Mouse (Mus musculus) lung, embryonic 14.5 days (tissue): ENCODE measurements around the gene Slc35b2. TPM values are rescaled to one million over a fixed set of nuclear protein-coding genes. Genes with fewer than 3 reads are reported as not detected.
A peak's percentile ranks its signal among the peaks of the same experiment; 100 is the strongest.

ENCODE experiments used
- ATAC-seq: fragments of 200-750 bp; cut with Nextera tagmentation; 2 replicates; pipeline ENCODE4 v1.8.0; 2017; ENCODE audit warnings: mild to moderate bottlenecking, moderate TSS enrichment, moderate library complexity; ENCODE audit not compliant: insufficient read depth
- DNase-seq: peaks from one replicate; pipeline ENCODE4 v3.0.0-alpha.2; 2015
- H3K27ac ChIP-seq: fragments of 300-500 bp; sonication (generic); 2 replicates; pipeline ENCODE4 v1.5.1; 2014; ENCODE audit warnings: low read depth, mild to moderate bottlenecking, moderate library complexity
- H3K27me3 ChIP-seq: fragments of 300-500 bp; sonication (generic); 2 replicates; pipeline ENCODE4 v1.6.1; 2014; ENCODE audit warnings: low read length, control low read depth; ENCODE audit not compliant: insufficient read depth
- H3K36me3 ChIP-seq: fragments of 300-500 bp; sonication (generic); 2 replicates; pipeline ENCODE4 v1.6.1; 2014; ENCODE audit warnings: control low read depth; ENCODE audit not compliant: insufficient read depth
- H3K4me1 ChIP-seq: fragments of 300-500 bp; sonication (generic); 2 replicates; pipeline ENCODE4 v1.6.1; 2014; ENCODE audit warnings: antibody characterized with exemption, control low read depth; ENCODE audit not compliant: insufficient read depth
- H3K4me2 ChIP-seq: fragments of 300-500 bp; sonication (generic); 2 replicates; pipeline ENCODE4 v1.6.1; 2014; ENCODE audit warnings: mild to moderate bottlenecking
- H3K4me3 ChIP-seq: fragments of 300-500 bp; sonication (generic); 2 replicates; pipeline ENCODE4 v1.5.1; 2014; ENCODE audit warnings: low read depth, low read length
- H3K9ac ChIP-seq: fragments of 300-500 bp; sonication (generic); 2 replicates; pipeline ENCODE4 v1.6.1; 2014
- H3K9me3 ChIP-seq: fragments of 300-500 bp; sonication (generic); 2 replicates; pipeline ENCODE4 v1.6.1; 2016; ENCODE audit warnings: low read depth, low read length, control low read depth
- CTCF ChIP-seq: IDR thresholded peaks from 2 replicates; pipeline ENCODE4 v1.5.1; 2016; ENCODE audit warnings: antibody characterized with exemption, low read depth
- WGBS: fragments of 180-500 bp; shearing (Covaris S2); extraction: QIAGEN DNeasy Blood & Tissue Kit; methylation state at CpG from one replicate; pipeline ENCODE4 v1.1.7; 2014; 5-methylcytosine and 5-hydroxymethylcytosine counted together
- polyA plus RNA-seq: library from polyadenylated mRNA; unstranded; fragments of >200 nt; fragmentation: Nextera tagmentation; extraction: Ambion mirVana; gene quantifications from 2 replicates; pipeline ENCODE4 v1.2.1, GENCODE M21; 2014

Gene Slc35b2
- polyA plus RNA-seq, 1 experiment from 2014 or later, result 137 TPM

DNA sequence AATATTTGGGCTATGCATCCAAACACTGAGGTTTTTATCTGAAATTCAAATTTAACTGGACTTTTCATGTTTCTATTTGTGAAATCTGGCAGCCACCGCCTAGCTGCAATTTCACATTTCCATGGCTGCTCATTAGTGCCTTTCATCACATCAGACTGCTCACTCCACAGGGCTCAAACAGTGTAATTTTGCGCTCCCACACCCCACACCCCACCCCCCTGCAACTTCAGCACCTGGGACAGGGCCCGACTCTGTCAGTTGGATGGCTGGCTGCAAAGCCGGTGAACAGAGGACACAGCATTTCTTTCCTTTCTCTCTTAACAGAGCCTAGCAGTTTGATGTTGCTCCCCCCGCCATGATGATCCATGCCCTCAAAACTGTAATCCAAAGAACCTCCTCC, 27.4 kb upstream of the Slc35b2 start:
- no peak overlapping the region for H3K9ac ChIP-seq
- no peaks in the 10 kb centered on the region for H3K4me1 ChIP-seq
- H3K4me2 ChIP-seq, result no peak overlapping the region
- no peak overlapping the region for H3K4me3 ChIP-seq
- no peaks in the 10 kb centered on the region for H3K36me3 ChIP-seq
- H3K9me3 ChIP-seq, result no peaks in the 10 kb centered on the region
- ATAC-seq, result no peak
- H3K27me3 ChIP-seq, result peaks cover 50% of the 10 kb centered on the region
- TF ChIP-seq CTCF, result no peak
- WGBS, result 14% methylated on average over 5 of the region's 5 CpGs
- peak; percentile 51 for DNase-seq
- H3K27ac ChIP-seq, result no peak overlapping the region

- Histone ChIP-seq H3K4me1 (no peaks in the 10 kb centered on the region), H3K4me3 (no peak overlapping the region), H3K27me3 (peaks cover 53% of the 10 kb centered on the region), H3K9ac (no peak overlapping the region), H3K27ac (no peak overlapping the region), H3K4me2 (no peak overlapping the region), H3K9me3 (no peaks in the 10 kb centered on the region), H3K36me3 (no peaks in the 10 kb centered on the region)
- DNase-seq (no peak), ATAC-seq (no peak)
- no peak for TF ChIP-seq CTCF
- 56% methylated on average over 4 of the region's 4 CpGs for WGBS
Observed at GRCm38 (mm10) chr17:45538394-45538793, 25.3 kb upstream of the Slc35b2 start.

DNA sequence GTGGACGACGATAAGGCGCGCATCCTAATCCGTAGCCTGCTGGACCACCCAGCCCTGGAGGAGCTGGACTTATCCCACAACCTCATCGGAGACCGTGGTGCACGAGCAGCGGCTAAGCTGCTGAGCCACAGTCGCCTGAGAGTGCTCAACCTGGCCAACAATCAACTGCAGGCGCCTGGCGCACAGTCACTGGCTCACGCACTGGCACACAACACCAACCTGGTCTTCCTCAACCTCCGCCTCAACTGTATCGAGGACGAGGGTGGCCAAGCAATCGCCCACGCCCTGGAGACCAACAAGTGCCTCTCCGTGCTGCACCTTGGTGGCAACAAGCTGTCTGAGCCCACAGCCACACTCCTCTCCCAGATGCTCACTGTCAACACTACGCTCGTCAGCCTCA, 24.0 kb upstream of the Slc35b2 start:
- DNase-seq, result no peak
- H3K27ac ChIP-seq, result no peak overlapping the region
- 70% methylated on average over 21 of the region's 21 CpGs for WGBS
- ATAC-seq, result no peak
- H3K36me3 ChIP-seq, result no peaks in the 10 kb centered on the region
- no peak for TF ChIP-seq CTCF
- H3K27me3 ChIP-seq, result peaks cover 63% of the 10 kb centered on the region
- H3K4me3 ChIP-seq, result no peak overlapping the region
- H3K4me2 ChIP-seq, result no peak overlapping the region
- peaks cover 5% of the 10 kb centered on the region; the same call in 1 of the 2 replicates for H3K4me1 ChIP-seq
- H3K9me3 ChIP-seq, result no peaks in the 10 kb centered on the region
- H3K9ac ChIP-seq, result no peak overlapping the region

DNA sequence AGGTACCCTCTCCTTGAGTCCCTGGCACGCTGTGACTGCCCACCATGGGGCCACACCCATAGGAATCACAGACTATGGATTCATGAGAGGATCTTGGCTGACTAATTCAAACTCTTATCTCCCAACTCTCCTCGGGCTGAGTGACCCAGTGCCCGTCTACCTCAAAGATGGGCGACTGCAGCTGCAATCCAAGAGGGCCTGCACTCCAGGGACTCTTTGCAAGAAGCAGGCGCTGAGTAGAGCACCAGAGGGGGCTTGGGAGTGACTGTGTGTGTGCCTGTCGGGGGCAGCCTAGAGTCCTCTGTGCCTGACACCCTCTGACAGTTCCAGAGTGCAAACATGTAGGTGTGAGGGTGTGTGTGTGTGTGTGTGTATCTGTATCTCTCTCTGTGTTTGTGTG, 21.5 kb upstream of the Slc35b2 start:
- no peak overlapping the region for H3K9ac ChIP-seq
- H3K36me3 ChIP-seq, result 0 out of 2 replicates have a peak, but pooled peaks cover 3% of the 10 kb centered on the region
- TF ChIP-seq CTCF, result no peak
- no peak for DNase-seq
- 21% methylated on average over 6 of the region's 6 CpGs for WGBS
- H3K4me1 ChIP-seq, result peaks cover 10% of the 10 kb centered on the region; the same call in 1 of the 2 replicates
- no peak for ATAC-seq
- no peak overlapping the region for H3K4me2 ChIP-seq
- H3K9me3 ChIP-seq, result no peaks in the 10 kb centered on the region
- H3K27ac ChIP-seq, result no peak overlapping the region
- peaks cover 71% of the 10 kb centered on the region for H3K27me3 ChIP-seq
- H3K4me3 ChIP-seq, result no peak overlapping the region

DNA sequence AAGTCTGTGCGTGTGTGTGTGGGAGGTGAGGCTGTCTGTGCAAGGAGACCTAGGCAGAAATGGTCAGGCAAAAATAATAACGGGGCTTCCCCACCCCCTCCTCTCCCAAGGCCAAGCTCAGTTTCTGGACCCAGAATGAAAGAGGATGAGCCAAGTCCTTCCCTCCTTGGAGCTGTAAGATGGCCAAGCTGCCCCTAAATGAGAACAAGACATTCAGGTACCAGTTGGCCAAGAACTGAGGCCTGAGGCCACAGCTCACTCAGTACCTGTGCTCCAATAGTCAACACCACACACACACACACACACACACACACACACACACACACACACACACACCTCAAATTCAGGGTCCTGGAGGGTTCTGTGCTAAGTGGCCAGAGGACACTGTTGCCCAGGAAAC, 21.0 kb upstream of the Slc35b2 start:
- no peak for DNase-seq
- Histone ChIP-seq H3K4me3 (no peak overlapping the region), H3K27ac (no peak overlapping the region), H3K36me3 (0 out of 2 replicates have a peak, but pooled peaks cover 3% of the 10 kb centered on the region), H3K4me2 (no peak overlapping the region), H3K27me3 (peaks cover 77% of the 10 kb centered on the region), H3K9me3 (no peaks in the 10 kb centered on the region), H3K9ac (no peak overlapping the region), H3K4me1 (peaks cover 10% of the 10 kb centered on the region; the same call in 1 of the 2 replicates)
- ATAC-seq, result no peak
- TF ChIP-seq CTCF, result no peak
- WGBS, result 76% methylated on average over 2 of the region's 2 CpGs

- 35% methylated on average over 1 of the region's 1 CpGs for WGBS
- H3K9ac ChIP-seq, result no peak overlapping the region
- peaks cover 10% of the 10 kb centered on the region; the same call in 1 of the 2 replicates for H3K4me1 ChIP-seq
- no peak for TF ChIP-seq CTCF
- H3K27me3 ChIP-seq, result peaks cover 78% of the 10 kb centered on the region
- H3K4me3 ChIP-seq, result no peak overlapping the region
- H3K27ac ChIP-seq, result no peak overlapping the region
- ATAC-seq, result no peak
- H3K9me3 ChIP-seq, result no peaks in the 10 kb centered on the region
- no peak overlapping the region for H3K4me2 ChIP-seq
- 0 out of 2 replicates have a peak, but pooled peaks cover 3% of the 10 kb centered on the region for H3K36me3 ChIP-seq
- no peak for DNase-seq
Observed at GRCm38 (mm10) chr17:45543115-45543514, 20.6 kb upstream of the Slc35b2 start.

DNA sequence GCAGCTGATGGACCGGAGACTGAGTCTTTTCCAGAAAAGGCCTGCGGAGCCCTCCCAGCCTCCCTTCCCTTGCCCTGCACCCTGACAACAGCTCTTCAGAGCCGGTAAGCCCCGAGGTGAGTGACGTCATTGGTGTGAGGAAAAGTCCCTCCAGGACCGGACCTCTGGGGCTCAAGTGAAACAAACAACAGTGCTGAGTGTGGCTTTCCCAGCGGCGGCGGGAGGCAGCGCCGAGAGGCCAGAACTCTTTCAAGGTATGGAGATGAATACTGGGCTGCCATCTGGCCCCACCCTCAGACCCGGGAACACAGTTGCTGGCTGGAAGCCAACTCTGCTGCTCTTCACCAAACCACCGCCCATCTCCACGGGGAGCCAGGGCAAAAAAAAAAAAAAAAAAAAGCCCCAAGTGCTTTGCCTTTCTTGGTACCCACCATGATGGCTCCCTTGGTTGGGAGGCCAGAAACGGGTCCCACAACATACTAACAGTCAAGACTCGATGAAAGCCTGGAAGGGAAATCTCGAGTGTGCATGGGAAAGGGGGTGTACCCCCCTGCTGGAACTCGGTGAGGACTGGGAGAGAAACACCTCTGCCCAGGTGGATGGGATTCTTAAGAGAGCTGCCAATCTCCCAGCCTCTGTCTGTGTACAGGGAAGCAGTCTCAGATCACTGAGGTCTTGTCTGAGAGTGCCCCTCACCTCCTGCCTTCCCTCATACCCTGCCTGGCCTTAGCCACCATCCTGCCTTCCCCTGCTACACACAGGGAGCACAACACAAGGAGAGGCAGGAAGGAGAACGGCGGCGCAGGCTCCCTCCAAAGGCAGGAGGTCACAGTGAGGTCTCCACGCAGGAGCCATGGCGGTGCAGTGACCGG, 19.4 kb upstream of the Slc35b2 start:
- Histone ChIP-seq H3K9me3 (no peaks in the 10 kb centered on the region), H3K27me3 (peaks cover 83% of the 10 kb centered on the region), H3K9ac (no peak overlapping the region), H3K4me2 (peak overlapping the region; percentile 56), H3K27ac (no peak overlapping the region), H3K4me1 (peaks cover 10% of the 10 kb centered on the region; the same call in 1 of the 2 replicates), H3K36me3 (0 out of 2 replicates have a peak, but pooled peaks cover 3% of the 10 kb centered on the region), H3K4me3 (peak overlapping the region; percentile 30)
- no peak for ATAC-seq
- no peak for TF ChIP-seq CTCF
- peak; percentile 38 for DNase-seq
- WGBS, result 10% methylated on average over 24 of the region's 24 CpGs
